Mouse (Mus musculus) adrenal gland, adult 8-10 months (tissue): ENCODE measurements at regions not wholly inside any gene's neighbourhood (a gene's known extent, or its start where the extent isn't known, plus 50 kb on each side); places are given as distances from the start of the nearest gene placed in this dataset.

Experiments
- DNase-seq: peaks from one replicate; pipeline ENCODE4 v3.0.0; 2022

DNA sequence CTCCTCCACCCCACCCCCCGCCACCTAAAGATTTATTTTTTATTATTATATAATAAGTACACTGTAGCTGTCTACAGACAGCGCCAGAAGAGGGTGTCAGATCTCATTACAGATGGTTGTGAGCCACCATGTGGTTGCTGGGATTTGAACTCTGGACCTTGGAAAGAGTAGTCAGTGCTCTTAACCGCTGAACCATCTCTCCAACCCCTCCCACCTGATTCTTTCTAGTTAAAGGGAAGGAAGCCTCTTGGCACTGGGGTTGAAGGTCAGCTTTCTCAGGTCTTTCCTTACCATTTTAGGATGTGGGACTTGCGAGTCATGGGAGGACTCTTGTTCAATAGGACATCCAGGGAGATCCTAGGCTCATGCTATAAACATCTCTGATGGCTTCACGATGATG is 54.7 kb downstream of the Hes1 start:
- no peak for DNase-seq

DNA sequence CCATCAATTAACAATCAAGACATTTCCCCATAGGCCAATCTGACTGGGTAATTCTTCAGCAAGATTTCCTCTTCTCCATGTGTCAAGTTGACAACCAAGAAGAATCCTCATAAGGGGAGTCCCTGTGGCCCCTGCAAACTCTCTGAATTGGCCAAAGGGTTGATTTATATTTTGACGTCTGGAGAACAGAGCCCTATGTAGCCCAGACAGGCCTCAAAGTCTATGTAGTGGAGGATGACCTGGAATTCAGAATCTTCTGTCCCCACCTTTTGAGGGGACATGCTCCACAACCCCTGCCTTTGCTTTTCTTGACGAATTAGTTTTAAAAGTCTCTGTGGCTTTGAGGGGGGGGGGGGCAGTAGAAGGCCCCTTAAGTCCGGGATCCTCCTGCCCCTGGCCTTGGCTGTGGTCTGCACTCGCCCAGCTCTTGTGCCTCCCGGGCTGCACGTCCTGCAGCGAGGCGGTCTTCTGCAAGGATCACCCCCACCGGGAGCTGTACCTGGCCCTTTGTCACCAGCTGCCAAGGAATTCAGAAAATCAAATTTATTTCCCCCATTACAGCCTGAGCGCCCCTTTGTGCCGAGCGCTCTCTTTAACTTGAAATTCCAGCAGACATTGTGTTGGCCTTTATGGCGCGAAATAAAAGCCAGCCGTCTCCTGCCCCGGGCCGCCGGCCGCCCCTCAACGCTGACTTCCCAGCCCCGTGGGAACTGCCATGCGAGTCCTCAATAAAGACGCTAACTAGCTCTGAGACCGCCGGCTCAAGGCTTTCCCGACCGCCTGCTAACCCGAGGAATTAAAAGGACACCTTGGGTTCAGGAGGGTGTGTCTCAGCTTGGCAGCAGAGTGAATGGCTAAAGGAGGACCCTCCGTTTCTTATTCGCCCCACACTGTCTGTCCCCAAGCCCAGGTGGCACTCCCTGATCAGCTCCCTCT is 56.4 kb downstream of the Hes1 start:
- no peak for DNase-seq

GRCm38 (mm10) chr16:30121596-30121995 is 57.4 kb downstream of the Hes1 start:
- DNase-seq: no peak

GRCm38 (mm10) chr16:30122211-30123070 is 58.3 kb downstream of the Hes1 start:
- DNase-seq: no peak

- no peak for DNase-seq
Observed at GRCm38 (mm10) chr16:30127015-30127414, 62.8 kb downstream of the Hes1 start.

- no peak for DNase-seq
Observed at GRCm38 (mm10) chr16:30128787-30129186, 64.6 kb downstream of the Hes1 start.

- no peak for DNase-seq
Observed at GRCm38 (mm10) chr16:30129218-30130112, 65.3 kb downstream of the Hes1 start.

- no peak for DNase-seq
Observed at GRCm38 (mm10) chr16:30130113-30130471, 65.9 kb downstream of the Hes1 start.

- DNase-seq: no peak
Observed at GRCm38 (mm10) chr16:30132086-30132485, 67.9 kb downstream of the Hes1 start.

DNA sequence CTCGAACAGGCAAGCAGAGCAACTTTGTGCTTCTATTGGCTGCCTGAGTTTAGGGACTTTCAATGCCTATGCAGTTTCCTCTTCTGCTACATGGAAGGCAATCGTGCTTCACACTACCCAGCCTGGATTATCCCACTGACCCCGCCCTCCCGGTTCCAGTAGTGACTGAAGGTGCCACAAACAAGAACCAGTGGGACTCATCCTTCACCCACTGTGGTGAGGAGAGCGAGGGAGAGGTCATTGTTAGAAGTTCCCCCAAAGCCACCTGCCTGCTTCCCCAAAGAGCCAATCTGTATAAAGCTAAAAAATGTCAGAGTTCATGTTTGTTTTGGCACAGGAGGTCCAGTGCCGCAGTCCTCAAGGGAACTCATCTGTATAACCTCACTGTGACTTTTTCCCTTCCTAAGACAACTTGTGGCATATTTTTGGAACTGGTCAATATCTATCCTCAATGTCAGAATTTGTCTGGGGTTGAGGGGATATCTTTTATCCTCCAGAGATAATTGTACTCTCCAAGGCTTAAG is 70.5 kb downstream of the Hes1 start:
- DNase-seq: no peak

GRCm38 (mm10) chr16:30136849-30137248 is 72.7 kb downstream of the Hes1 start:
- DNase-seq: no peak

- DNase-seq: no peak
Observed at GRCm38 (mm10) chr16:30137812-30138211, 73.6 kb downstream of the Hes1 start.

DNA sequence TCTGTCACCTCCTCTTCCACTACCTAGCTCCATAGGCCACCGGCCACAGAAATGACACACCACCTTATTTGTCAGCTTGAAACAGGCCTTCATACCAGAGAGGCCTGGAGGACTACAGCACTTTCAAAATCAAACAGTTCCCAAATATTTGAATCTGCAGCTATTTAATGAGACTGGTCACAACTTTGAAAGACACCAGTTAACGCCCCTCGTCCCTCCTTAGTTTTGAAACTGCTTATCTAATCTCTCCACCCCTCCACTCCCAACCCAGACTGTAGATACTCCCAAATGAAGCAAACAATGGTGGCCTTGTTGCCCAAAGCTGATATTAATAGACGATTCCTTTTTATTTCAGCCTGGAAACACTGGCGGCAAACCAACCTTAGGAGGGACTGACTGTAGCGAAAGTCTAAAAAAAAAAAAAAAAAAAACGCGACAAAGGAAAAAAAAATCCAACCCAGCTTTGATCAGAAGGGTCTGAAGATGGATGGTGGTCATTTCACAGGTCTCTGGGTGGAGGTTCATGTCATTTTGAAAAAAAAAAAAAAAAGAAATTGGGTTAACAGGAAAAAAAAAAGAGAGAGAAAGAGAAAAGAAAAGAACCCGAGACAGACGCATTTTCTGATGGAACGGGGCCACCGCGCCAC is 80.8 kb downstream of the Hes1 start:
- DNase-seq: no peak

- no peak for DNase-seq
Observed at GRCm38 (mm10) chr16:30145465-30146207, 81.5 kb downstream of the Hes1 start.

- no peak for DNase-seq
Observed at GRCm38 (mm10) chr16:30146208-30146525, 82.0 kb downstream of the Hes1 start.

DNA sequence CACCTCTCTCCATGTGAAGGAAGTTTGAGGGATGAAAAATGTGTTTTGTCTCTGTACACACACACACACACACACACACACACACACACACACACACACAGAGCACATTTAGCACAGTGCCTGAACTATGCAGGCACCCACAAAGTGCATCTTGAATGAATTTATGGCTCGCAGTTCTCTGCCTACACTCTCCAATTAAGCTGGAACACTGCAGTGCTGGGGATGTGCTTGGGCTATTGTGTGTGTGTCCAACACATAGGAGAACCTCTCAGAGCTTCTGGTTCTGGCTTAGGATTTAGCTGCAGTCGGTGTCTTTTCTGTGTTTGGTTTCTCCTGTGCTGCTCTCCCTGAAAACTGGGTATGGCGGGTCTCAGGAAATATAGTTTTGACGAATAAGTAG is 83.1 kb downstream of the Hes1 start:
- DNase-seq: no peak

DNA sequence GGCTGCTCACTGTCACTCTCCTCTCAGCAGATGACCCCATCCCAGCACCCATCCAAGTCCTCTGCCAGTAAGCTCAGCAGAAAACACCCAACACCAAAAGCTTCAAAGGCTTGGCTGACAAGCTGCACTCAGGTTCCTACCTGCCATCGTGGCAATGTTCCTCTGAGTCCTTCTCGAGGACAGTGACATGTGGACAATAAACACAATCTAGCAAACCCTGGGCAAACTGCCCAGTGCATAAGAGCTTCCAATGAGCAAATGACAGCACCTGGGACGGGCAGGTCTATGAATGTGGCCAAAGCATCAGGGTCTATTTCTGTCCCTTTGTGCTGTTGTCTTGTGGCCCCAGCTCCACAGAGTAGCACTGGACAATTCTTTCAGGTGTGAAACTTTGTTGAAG is 86.9 kb downstream of the Hes1 start:
- DNase-seq: no peak

- DNase-seq: no peak
Observed at GRCm38 (mm10) chr16:30155070-30155469, 90.9 kb downstream of the Hes1 start.

- no peak for DNase-seq
Observed at GRCm38 (mm10) chr16:30155486-30156246, 91.5 kb downstream of the Hes1 start.

GRCm38 (mm10) chr16:30158184-30158583 is 94.0 kb downstream of the Hes1 start:
- no peak for DNase-seq
